Mouse (Mus musculus) CH12.LX (cell line): Measurements from ENCODE around the gene Abhd2. TPM values are rescaled to one million over a fixed set of nuclear protein-coding genes. Genes with fewer than 3 reads are reported as not detected.

Experiments used
- DNase-seq: peaks from one replicate; pipeline ENCODE4 v3.0.0-alpha.2; 2013; ENCODE audit errors: extremely low read depth
- H3K27ac ChIP-seq: 2 replicates; pipeline ENCODE4 v1.5.1; 2012; ENCODE audit warnings: low read depth, mild to moderate bottlenecking, control low read depth, moderate library complexity; ENCODE audit not compliant: insufficient read depth
- H3K27me3 ChIP-seq: replicated peaks from 2 replicates; pipeline ENCODE3; 2012; ENCODE audit warnings: inconsistent platforms
- H3K36me3 ChIP-seq, 2 experiments: replicated peaks in 1 of 2; 2 replicates each; pipeline versions ENCODE3 to v1.6.1; 2012; ENCODE audit warnings: inconsistent platforms in 1 of 2, low read length in 1 of 2, mild to moderate bottlenecking in 1 of 2, mixed read lengths in 1 of 2, moderate library complexity in 1 of 2; ENCODE audit not compliant: control insufficient read depth in 1 of 2, insufficient read depth in 1 of 2
- H3K4me1 ChIP-seq, 2 experiments: 2 replicates each; pipeline ENCODE4 v1.6.1; 2012; ENCODE audit warnings: inconsistent platforms in 1 of 2, moderate library complexity in 1 of 2; ENCODE audit not compliant: insufficient read depth in 2 of 2, control insufficient read depth in 1 of 2
- H3K4me2 ChIP-seq: 2 replicates; pipeline ENCODE4 v1.6.1; 2012; ENCODE audit warnings: low read depth, mild to moderate bottlenecking, control low read depth; ENCODE audit not compliant: poor library complexity, insufficient read depth, severe bottlenecking
- H3K4me3 ChIP-seq, 3 experiments: fragments of 150-350 bp in 1 of 3; sonication (generic) in 1 of 3; replicated peaks in 1 of 3; 2 replicates each; pipeline versions ENCODE3 to v1.5.1; 2011 to 2012; ENCODE audit warnings: low read depth in 2 of 3, low read length in 2 of 3, mild to moderate bottlenecking in 2 of 3, moderate library complexity in 2 of 3, control low read depth in 1 of 3, improper control_type of control experiment in 1 of 3, inconsistent platforms in 1 of 3, mixed read lengths in 1 of 3; ENCODE audit not compliant: poor library complexity in 1 of 3
- H3K79me2 ChIP-seq: replicated peaks from 2 replicates; pipeline ENCODE4 v1.6.1; 2012; ENCODE audit warnings: mild to moderate bottlenecking, moderate library complexity; ENCODE audit not compliant: control insufficient read depth, poor library complexity, insufficient read depth, severe bottlenecking; ENCODE audit errors: extremely low read depth
- H3K9ac ChIP-seq: 2 replicates; pipeline ENCODE4 v1.6.1; 2012; ENCODE audit warnings: low read depth, mild to moderate bottlenecking, control low read depth, moderate library complexity; ENCODE audit not compliant: insufficient read depth
- H3K9me3 ChIP-seq: replicated peaks from 2 replicates; pipeline ENCODE3; 2012; ENCODE audit warnings: low read length, inconsistent platforms, mixed read lengths
- BHLHE40 ChIP-seq: IDR thresholded peaks from 2 replicates; pipeline ENCODE4 v1.6.1; 2011; ENCODE audit warnings: mild to moderate bottlenecking, low read depth, low read length, improper control_type of control experiment
- CHD1 ChIP-seq: IDR thresholded peaks from 2 replicates; pipeline ENCODE4 v1.6.1; 2012; ENCODE audit warnings: low read depth, low read length, improper control_type of control experiment, inconsistent platforms
- CTCF ChIP-seq, 2 experiments: IDR thresholded peaks in 1 of 2; conservative IDR thresholded peaks in 1 of 2; 2 replicates each; pipeline ENCODE4 v1.5.1; 2011 to 2012; ENCODE audit warnings: low read depth in 2 of 2, low read length in 2 of 2, improper control_type of control experiment in 1 of 2, inconsistent platforms in 1 of 2, mild to moderate bottlenecking in 1 of 2, moderate library complexity in 1 of 2
- E2F4 ChIP-seq: IDR thresholded peaks from 2 replicates; pipeline ENCODE4 v1.6.1; 2011; ENCODE audit warnings: low read depth, low read length, improper control_type of control experiment; ENCODE audit not compliant: insufficient replicate concordance
- ELF1 ChIP-seq: IDR thresholded peaks from 2 replicates; pipeline ENCODE4 v1.6.1; 2014; ENCODE audit warnings: low read depth, mild to moderate bottlenecking, inconsistent platforms, low read length, improper control_type of control experiment
- ETS1 ChIP-seq: conservative IDR thresholded peaks from 2 replicates; pipeline ENCODE4 v1.6.1; 2012; ENCODE audit warnings: low read depth, mild to moderate bottlenecking, inconsistent platforms, low read length, improper control_type of control experiment, moderate library complexity
- GABPA ChIP-seq: IDR thresholded peaks from 2 replicates; pipeline ENCODE4 v1.6.1; 2012; ENCODE audit warnings: low read depth, low read length, improper control_type of control experiment, inconsistent platforms; ENCODE audit not compliant: insufficient replicate concordance
- HCFC1 ChIP-seq: IDR thresholded peaks from 2 replicates; pipeline ENCODE4 v1.6.1; 2012; ENCODE audit warnings: low read depth, mild to moderate bottlenecking, inconsistent platforms, low read length, improper control_type of control experiment
- JUN ChIP-seq: IDR thresholded peaks from 2 replicates; pipeline ENCODE4 v1.6.1; 2011; ENCODE audit warnings: low read depth, mild to moderate bottlenecking, low read length, improper control_type of control experiment, moderate library complexity; ENCODE audit not compliant: insufficient read depth
- KAT2A ChIP-seq: IDR thresholded peaks from 2 replicates; pipeline ENCODE4 v1.6.1; 2012; ENCODE audit warnings: low read length, improper control_type of control experiment, inconsistent platforms; ENCODE audit not compliant: insufficient replicate concordance
- MAFK ChIP-seq: IDR thresholded peaks from 2 replicates; pipeline ENCODE4 v1.6.1; 2011; ENCODE audit warnings: low read length, improper control_type of control experiment; ENCODE audit not compliant: insufficient replicate concordance
- MAX ChIP-seq: IDR thresholded peaks from 2 replicates; pipeline ENCODE4 v1.6.1; 2011; ENCODE audit warnings: low read length, improper control_type of control experiment
- MAZ ChIP-seq: IDR thresholded peaks from 2 replicates; pipeline ENCODE4 v1.6.1; 2012; ENCODE audit warnings: low read depth, mild to moderate bottlenecking, inconsistent platforms, low read length, improper control_type of control experiment, moderate library complexity
- MEF2A ChIP-seq: IDR thresholded peaks from 2 replicates; pipeline ENCODE4 v1.6.1; 2014; ENCODE audit warnings: low read depth, mild to moderate bottlenecking, inconsistent platforms, low read length, improper control_type of control experiment, borderline replicate concordance
- MYC ChIP-seq: IDR thresholded peaks from 2 replicates; pipeline ENCODE4 v1.6.1; 2011; ENCODE audit warnings: low read depth, mild to moderate bottlenecking, improper control_type of control experiment, low read length
- NELFE ChIP-seq: IDR thresholded peaks from 2 replicates; pipeline ENCODE4 v1.6.1; 2011; ENCODE audit warnings: low read depth, low read length, improper control_type of control experiment
- NRF1 ChIP-seq: IDR thresholded peaks from 2 replicates; pipeline ENCODE4 v1.6.1; 2014; ENCODE audit warnings: low read depth, mild to moderate bottlenecking, inconsistent platforms, low read length, improper control_type of control experiment, moderate library complexity
- PAX5 ChIP-seq: IDR thresholded peaks from 2 replicates; pipeline ENCODE4 v1.6.1; 2012; ENCODE audit warnings: low read length, inconsistent platforms, mixed read lengths
- POLR2A ChIP-seq: IDR thresholded peaks from 2 replicates; pipeline ENCODE4 v1.6.1; 2011; ENCODE audit warnings: low read depth, mild to moderate bottlenecking, improper control_type of control experiment, low read length
- POLR2AphosphoS2 ChIP-seq: IDR thresholded peaks from 2 replicates; pipeline ENCODE4 v1.6.1; 2011; ENCODE audit warnings: low read depth, low read length, improper control_type of control experiment
- RAD21 ChIP-seq: IDR thresholded peaks from 2 replicates; pipeline ENCODE4 v1.6.1; 2011; ENCODE audit warnings: low read depth, mild to moderate bottlenecking, low read length, improper control_type of control experiment, moderate library complexity
- SIN3A ChIP-seq: IDR thresholded peaks from 2 replicates; pipeline ENCODE4 v1.6.1; 2012; ENCODE audit warnings: low read length, improper control_type of control experiment, inconsistent platforms
- SMC3 ChIP-seq: IDR thresholded peaks from 2 replicates; pipeline ENCODE4 v1.6.1; 2011; ENCODE audit warnings: low read depth, low read length, improper control_type of control experiment
- TBP ChIP-seq: conservative IDR thresholded peaks from 2 replicates; pipeline ENCODE4 v1.6.1; 2011; ENCODE audit warnings: low read depth, low read length, improper control_type of control experiment
- TCF12 ChIP-seq: IDR thresholded peaks from 2 replicates; pipeline ENCODE4 v1.6.1; 2014; ENCODE audit warnings: low read depth, mild to moderate bottlenecking, inconsistent platforms, low read length, improper control_type of control experiment
- USF2 ChIP-seq: conservative IDR thresholded peaks from 2 replicates; pipeline ENCODE4 v1.6.1; 2011; ENCODE audit warnings: low read depth, low read length, improper control_type of control experiment
- ZC3H11A ChIP-seq: IDR thresholded peaks from 2 replicates; pipeline ENCODE4 v1.6.1; 2012; ENCODE audit warnings: low read depth, mild to moderate bottlenecking, inconsistent platforms, low read length, improper control_type of control experiment
- ZKSCAN1 ChIP-seq: IDR thresholded peaks from 2 replicates; pipeline ENCODE4 v1.6.1; 2012; ENCODE audit warnings: low read depth, inconsistent platforms, low read length, improper control_type of control experiment, borderline replicate concordance
- ZMIZ1 ChIP-seq: IDR thresholded peaks from 2 replicates; pipeline ENCODE4 v1.6.1; 2012; ENCODE audit warnings: low read depth, mild to moderate bottlenecking, inconsistent platforms, low read length, improper control_type of control experiment
- ZNF384 ChIP-seq: IDR thresholded peaks from 2 replicates; pipeline ENCODE4 v1.6.1; 2012; ENCODE audit warnings: low read depth, low read length, improper control_type of control experiment, inconsistent platforms
- dilution Hi-C: fragments of 300-500 bp; cut with MboI; formaldehyde crosslinking; loops from 2 replicates; pipeline ENCODE4 v1.14.3; 2020; ENCODE audit warnings: low sequenced_read_pairs; ENCODE audit not compliant: extremely low pct_unique_long_range_greater_than_20kb, extremely low pct_ligation_motif_present
- in situ Hi-C: fragments of 300-500 bp; cut with MboI; formaldehyde crosslinking; loops from 3 replicates; pipeline ENCODE4 v1.14.3; 2019; ENCODE audit warnings: low sequenced_read_pairs, low pct_ligation_motif_present, low pct_unique_long_range_greater_than_20kb, mixed read lengths
- polyA plus RNA-seq: library from polyadenylated mRNA; unstranded; fragments of >175 nt; gene quantifications from 2 replicates; pipeline ENCODE4 v1.2.1, GENCODE M21; 2012; ENCODE audit warnings: low read depth; ENCODE audit not compliant: insufficient read length
- total RNA-seq, 2 experiments: library from RNA; depleted of rRNA; stranded (reverse); fragments of 300-350 nt in 1 of 2; fragments of >200 nt in 1 of 2; gene quantifications; 2 replicates each; pipeline ENCODE4 v1.2.3; 2012 to 2014

Abhd2 gene
- total and polyA plus RNA-seq, 3 experiments = 6.0 to 15.4 (median 9.9) TPM

- in situ Hi-C loops = loop anchor here (5.0 kb wide), 1 partner anchor 105 kb away; no protein-coding TSS in a partner anchor
- Histone ChIP-seq H3K4me3 (no peak overlapping the region), H3K9ac (no peak overlapping the region), H3K79me2 (no peaks in the 10 kb centered on the region), H3K4me1 (peaks cover 0 to 9% of the 10 kb centered on the region in 2 experiments; a peak in 2 of 4 replicates), H3K36me3 (no peaks in the 10 kb centered on the region), H3K27me3 (peaks cover 12% of the 10 kb centered on the region), H3K4me2 (no peak overlapping the region), H3K9me3 (no peaks in the 10 kb centered on the region), H3K27ac (no peak overlapping the region)
- dilution Hi-C loops = no loop called here
- TF ChIP-seq ZMIZ1 = no peak
- TF ChIP-seq USF2 = no peak
- TF ChIP-seq KAT2A = no peak
- TF ChIP-seq HCFC1 = no peak
- TF ChIP-seq TBP = no peak
- no peak for TF ChIP-seq TCF12
- TF ChIP-seq ZNF384 = no peak
- no peak for TF ChIP-seq SIN3A
- TF ChIP-seq BHLHE40 = no peak
- TF ChIP-seq GABPA = no peak
- TF ChIP-seq MYC = no peak
- no peak for TF ChIP-seq ETS1
- no peak for TF ChIP-seq RAD21
- TF ChIP-seq CHD1 = no peak
- TF ChIP-seq E2F4 = no peak
- TF ChIP-seq CTCF (conservative IDR thresholded peaks at IDR 0.05 in 1 of 2, IDR thresholded peaks at IDR 0.05 in 1 of 2; ENCODE audit: low read depth in 2 of 2, low read length in 2 of 2) = no peak
- no peak for TF ChIP-seq MAZ
- no peak for TF ChIP-seq PAX5
- TF ChIP-seq ZKSCAN1 = no peak
- no peak for TF ChIP-seq JUN
- DNase-seq = no peak
These were observed 25.6 kb upstream of the Abhd2 start for GRCm38 (mm10) chr7:79247408-79247807.

- no peak overlapping the region for H3K4me2 ChIP-seq
- dilution Hi-C loops = no loop called here
- TF ChIP-seq MAFK = no peak
- TF ChIP-seq ZC3H11A = no peak
- TF ChIP-seq NRF1 = no peak
- no peak for TF ChIP-seq GABPA
- no peak for TF ChIP-seq SMC3
- TF ChIP-seq ELF1 = no peak
- no peak for TF ChIP-seq POLR2AphosphoS2
- no peak for TF ChIP-seq MAZ
- TF ChIP-seq MAX = no peak
- no peak for TF ChIP-seq KAT2A
- TF ChIP-seq MEF2A = no peak
- TF ChIP-seq NELFE = no peak
- no peak for TF ChIP-seq CTCF (conservative IDR thresholded peaks at IDR 0.05 in 1 of 2, IDR thresholded peaks at IDR 0.05 in 1 of 2; ENCODE audit: low read depth in 2 of 2, low read length in 2 of 2)
- TF ChIP-seq PAX5 = no peak
- no peak for TF ChIP-seq POLR2A
- no peak overlapping the region for H3K27ac ChIP-seq
- DNase-seq = no peak
- peaks cover 0 to 9% of the 10 kb centered on the region in 2 experiments; a peak in 2 of 4 replicates for H3K4me1 ChIP-seq
- in situ Hi-C loops = loop anchor here (5.0 kb wide), 1 partner anchor 104 kb away; no protein-coding TSS in a partner anchor
- H3K27me3 ChIP-seq = peaks cover 12% of the 10 kb centered on the region
- no peak overlapping the region for H3K9ac ChIP-seq
- no peaks in the 10 kb centered on the region for H3K9me3 ChIP-seq
- no peaks in the 10 kb centered on the region for H3K79me2 ChIP-seq
- no peak overlapping the region for H3K4me3 ChIP-seq
- H3K36me3 ChIP-seq = no peaks in the 10 kb centered on the region
These were observed 25.1 kb upstream of the Abhd2 start for GRCm38 (mm10) chr7:79247881-79248389.
